Mouse (Mus musculus) embryonic facial prominence, embryonic 13.5 days (tissue): ENCODE measurements at regions not wholly inside any gene's neighbourhood (a gene's known extent, or its start where the extent isn't known, plus 50 kb on each side); places are given as distances from the start of the nearest gene placed in this dataset.

ENCODE experiments used
- ATAC-seq: fragments of 200-750 bp; cut with Nextera tagmentation; 2 replicates; pipeline ENCODE4 v1.8.0; 2017; ENCODE audit warnings: low read depth; ENCODE audit not compliant: insufficient number of reproducible peaks, insufficient read depth, low FRiP score, low TSS enrichment
- H3K27ac ChIP-seq: fragments of 300-500 bp; sonication (generic); 2 replicates; pipeline ENCODE4 v1.5.1; 2015; ENCODE audit warnings: moderate library complexity, mild to moderate bottlenecking, inconsistent platforms
- H3K27me3 ChIP-seq: fragments of 300-500 bp; sonication (generic); 2 replicates; pipeline ENCODE4 v1.6.1; 2015; ENCODE audit warnings: mild to moderate bottlenecking, inconsistent platforms
- H3K36me3 ChIP-seq: fragments of 300-500 bp; sonication (generic); 2 replicates; pipeline ENCODE4 v1.6.1; 2015; ENCODE audit warnings: mild to moderate bottlenecking, inconsistent platforms
- H3K4me1 ChIP-seq: fragments of 300-500 bp; sonication (generic); 2 replicates; pipeline ENCODE4 v1.6.1; 2015; ENCODE audit warnings: inconsistent platforms
- H3K4me2 ChIP-seq: fragments of 300-500 bp; sonication (generic); 2 replicates; pipeline ENCODE4 v1.6.1; 2015; ENCODE audit warnings: moderate library complexity, mild to moderate bottlenecking, inconsistent platforms
- H3K4me3 ChIP-seq: fragments of 300-500 bp; sonication (generic); 2 replicates; pipeline ENCODE4 v1.5.1; 2015; ENCODE audit warnings: mild to moderate bottlenecking, inconsistent platforms
- H3K9ac ChIP-seq: fragments of 300-500 bp; sonication (generic); 2 replicates; pipeline ENCODE4 v1.6.1; 2015; ENCODE audit warnings: mild to moderate bottlenecking, inconsistent platforms
- H3K9me3 ChIP-seq: fragments of 300-500 bp; sonication (generic); 2 replicates; pipeline ENCODE4 v1.6.1; 2016; ENCODE audit warnings: inconsistent platforms
- WGBS: fragments of 180-500 bp; shearing (Covaris S2); methylation state at CpG from one replicate; pipeline ENCODE4 v1.1.7; 2015; ENCODE audit warnings: mixed read lengths; 5-methylcytosine and 5-hydroxymethylcytosine counted together

- no peak for ATAC-seq
- 95% methylated on average over 5 of the region's 5 CpGs for WGBS
- Histone ChIP-seq H3K9ac (no peak overlapping the region), H3K4me3 (no peak overlapping the region), H3K27me3 (no peaks in the 10 kb centered on the region), H3K9me3 (no peaks in the 10 kb centered on the region), H3K4me1 (no peaks in the 10 kb centered on the region), H3K27ac (no peak overlapping the region), H3K36me3 (no peaks in the 10 kb centered on the region), H3K4me2 (no peak overlapping the region)
Measured at GRCm38 (mm10) chr14:28704729-28705128, 200.2 kb downstream of the Wnt5a start.

- H3K27me3 ChIP-seq = no peaks in the 10 kb centered on the region
- peaks cover 3% of the 10 kb centered on the region; the same call in 1 of the 2 replicates for H3K9me3 ChIP-seq
- H3K4me2 ChIP-seq = no peak overlapping the region
- H3K27ac ChIP-seq = no peak overlapping the region
- no peak overlapping the region for H3K9ac ChIP-seq
- H3K36me3 ChIP-seq = no peaks in the 10 kb centered on the region
- no peak for ATAC-seq
- no peaks in the 10 kb centered on the region for H3K4me1 ChIP-seq
- 58% methylated on average over 10 of the region's 10 CpGs for WGBS
- no peak overlapping the region for H3K4me3 ChIP-seq
Measured at GRCm38 (mm10) chr14:28714598-28714997, 210.0 kb downstream of the Wnt5a start.

- Histone ChIP-seq H3K27ac (no peak overlapping the region), H3K36me3 (no peaks in the 10 kb centered on the region), H3K27me3 (no peaks in the 10 kb centered on the region), H3K4me3 (no peak overlapping the region), H3K4me2 (no peak overlapping the region), H3K9ac (no peak overlapping the region), H3K9me3 (no peaks in the 10 kb centered on the region), H3K4me1 (no peaks in the 10 kb centered on the region)
- 92% methylated on average over 3 of the region's 3 CpGs for WGBS
- no peak for ATAC-seq
Measured at GRCm38 (mm10) chr14:28720545-28720944, 216.0 kb downstream of the Wnt5a start.

- Histone ChIP-seq H3K4me2 (no peak overlapping the region), H3K27ac (no peak overlapping the region), H3K9ac (no peak overlapping the region), H3K27me3 (no peaks in the 10 kb centered on the region), H3K4me3 (no peak overlapping the region), H3K9me3 (no peaks in the 10 kb centered on the region), H3K36me3 (no peaks in the 10 kb centered on the region), H3K4me1 (no peaks in the 10 kb centered on the region)
- WGBS = 74% methylated on average over 4 of the region's 4 CpGs
- no peak for ATAC-seq
Measured at GRCm38 (mm10) chr14:28725666-28726065, 221.1 kb downstream of the Wnt5a start.

- Histone ChIP-seq H3K27me3 (no peaks in the 10 kb centered on the region), H3K9me3 (no peaks in the 10 kb centered on the region), H3K9ac (no peak overlapping the region), H3K4me2 (no peak overlapping the region), H3K4me3 (no peak overlapping the region), H3K27ac (no peak overlapping the region), H3K4me1 (no peaks in the 10 kb centered on the region), H3K36me3 (no peaks in the 10 kb centered on the region)
- 72% methylated on average over 5 of the region's 5 CpGs for WGBS
- ATAC-seq = no peak
Measured at GRCm38 (mm10) chr14:28733496-28733895, 228.9 kb downstream of the Wnt5a start.

- no peak for ATAC-seq
- Histone ChIP-seq H3K36me3 (no peaks in the 10 kb centered on the region), H3K27ac (no peak overlapping the region), H3K4me2 (no peak overlapping the region), H3K4me1 (no peaks in the 10 kb centered on the region), H3K27me3 (no peaks in the 10 kb centered on the region), H3K9me3 (no peaks in the 10 kb centered on the region), H3K9ac (no peak overlapping the region), H3K4me3 (no peak overlapping the region)
- WGBS = 87% methylated on average over 5 of the region's 5 CpGs
Measured at GRCm38 (mm10) chr14:28735446-28735845, 230.9 kb downstream of the Wnt5a start.

- WGBS = 81% methylated on average over 1 of the region's 1 CpGs
- no peak for ATAC-seq
- Histone ChIP-seq H3K27me3 (no peaks in the 10 kb centered on the region), H3K9me3 (no peaks in the 10 kb centered on the region), H3K4me2 (no peak overlapping the region), H3K4me3 (no peak overlapping the region), H3K27ac (no peak overlapping the region), H3K36me3 (no peaks in the 10 kb centered on the region), H3K9ac (no peak overlapping the region), H3K4me1 (no peaks in the 10 kb centered on the region)
Measured at GRCm38 (mm10) chr14:28740076-28740475, 235.5 kb downstream of the Wnt5a start.

- WGBS = 79% methylated on average over 2 of the region's 2 CpGs
- Histone ChIP-seq H3K27me3 (no peaks in the 10 kb centered on the region), H3K4me2 (no peak overlapping the region), H3K4me3 (no peak overlapping the region), H3K36me3 (no peaks in the 10 kb centered on the region), H3K27ac (no peak overlapping the region), H3K9ac (no peak overlapping the region), H3K4me1 (no peaks in the 10 kb centered on the region), H3K9me3 (no peaks in the 10 kb centered on the region)
- ATAC-seq = no peak
Measured at GRCm38 (mm10) chr14:28741418-28741817, 236.9 kb downstream of the Wnt5a start.

GRCm38 (mm10) chr14:28743673-28744072 lies 239.1 kb downstream of the Wnt5a start:
- Histone ChIP-seq H3K27ac (no peak overlapping the region), H3K4me3 (no peak overlapping the region)

GRCm38 (mm10) chr14:28750301-28750700 lies 245.8 kb downstream of the Wnt5a start:
- Histone ChIP-seq H3K27me3 (no peaks in the 10 kb centered on the region), H3K9me3 (no peaks in the 10 kb centered on the region), H3K27ac (no peak overlapping the region), H3K9ac (no peak overlapping the region), H3K4me3 (no peak overlapping the region), H3K4me2 (no peak overlapping the region), H3K4me1 (peaks cover 13% of the 10 kb centered on the region; the same call in 1 of the 2 replicates), H3K36me3 (no peaks in the 10 kb centered on the region)
- ATAC-seq = no peak
- 70% methylated on average over 1 of the region's 1 CpGs for WGBS

More at GRCm38 (mm10) chr14:28743673-28744072, 239.1 kb downstream of the Wnt5a start:
- H3K9me3 ChIP-seq = no peaks in the 10 kb centered on the region
- no peaks in the 10 kb centered on the region for H3K27me3 ChIP-seq
- H3K4me2 ChIP-seq = no peak overlapping the region
- WGBS = 65% methylated on average over 4 of the region's 4 CpGs
- H3K4me1 ChIP-seq = peaks cover 4% of the 10 kb centered on the region; the same call in 1 of the 2 replicates
- no peak for ATAC-seq
- no peaks in the 10 kb centered on the region for H3K36me3 ChIP-seq
- H3K9ac ChIP-seq = no peak overlapping the region

- Histone ChIP-seq H3K27me3 (no peaks in the 10 kb centered on the region), H3K4me2 (no peak overlapping the region), H3K4me1 (peaks cover 2% of the 10 kb centered on the region; the same call in 1 of the 2 replicates), H3K9ac (no peak overlapping the region), H3K36me3 (no peaks in the 10 kb centered on the region), H3K27ac (no peak overlapping the region), H3K9me3 (no peaks in the 10 kb centered on the region), H3K4me3 (no peak overlapping the region)
- WGBS = 96% methylated on average over 1 of the region's 1 CpGs
- ATAC-seq = no peak
Measured at GRCm38 (mm10) chr14:28765201-28765600, 252.8 kb upstream of the Lrtm1 start.

GRCm38 (mm10) chr14:28773068-28773467 lies 244.9 kb upstream of the Lrtm1 start:
- WGBS = 58% methylated on average over 11 of the region's 11 CpGs
- H3K4me1 ChIP-seq = peaks cover 38% of the 10 kb centered on the region
- no peak overlapping the region for H3K4me3 ChIP-seq
- no peak overlapping the region for H3K9ac ChIP-seq
- no peaks in the 10 kb centered on the region for H3K9me3 ChIP-seq
- no peak overlapping the region for H3K4me2 ChIP-seq
- no peaks in the 10 kb centered on the region for H3K27me3 ChIP-seq
- H3K27ac ChIP-seq = no peak overlapping the region
- ATAC-seq = no peak
- H3K36me3 ChIP-seq = no peaks in the 10 kb centered on the region

- Histone ChIP-seq H3K9me3 (no peaks in the 10 kb centered on the region), H3K4me1 (peaks cover 36% of the 10 kb centered on the region), H3K27ac (no peak overlapping the region), H3K4me3 (no peak overlapping the region), H3K4me2 (no peak overlapping the region), H3K27me3 (no peaks in the 10 kb centered on the region), H3K36me3 (no peaks in the 10 kb centered on the region), H3K9ac (no peak overlapping the region)
- WGBS = 56% methylated on average over 1 of the region's 1 CpGs
- ATAC-seq = no peak
Measured at GRCm38 (mm10) chr14:28775686-28776085, 242.3 kb upstream of the Lrtm1 start.
